Mouse (Mus musculus) lung, embryonic 16.5 days (tissue): ENCODE results near the gene Wwox. TPM values are rescaled to one million over a fixed set of nuclear protein-coding genes. Genes with fewer than 3 reads are reported as not detected.

Experiments
- ATAC-seq: fragments of 200-750 bp; cut with Nextera tagmentation; 2 replicates; pipeline ENCODE4 v1.8.0; 2017; ENCODE audit warnings: low read depth, mild to moderate bottlenecking, moderate library complexity
- H3K27ac ChIP-seq: fragments of 300-500 bp; sonication (generic); 2 replicates; pipeline ENCODE4 v1.5.1; 2014; ENCODE audit warnings: mild to moderate bottlenecking, control low read depth, low read length
- H3K27me3 ChIP-seq: fragments of 300-500 bp; sonication (generic); 2 replicates; pipeline ENCODE4 v1.6.1; 2014; ENCODE audit warnings: low read depth, low read length, mixed read lengths; ENCODE audit not compliant: control insufficient read depth, insufficient read depth
- H3K36me3 ChIP-seq: fragments of 300-500 bp; sonication (generic); 2 replicates; pipeline ENCODE4 v1.6.1; 2014; ENCODE audit warnings: low read length; ENCODE audit not compliant: control insufficient read depth, insufficient read depth
- H3K4me1 ChIP-seq: fragments of 300-500 bp; sonication (generic); replicated peaks from 2 replicates; pipeline ENCODE4 v1.6.1; 2014; ENCODE audit warnings: low read length, mixed read lengths; ENCODE audit not compliant: control insufficient read depth, insufficient read depth
- H3K4me2 ChIP-seq: fragments of 300-500 bp; sonication (generic); 2 replicates; pipeline ENCODE4 v1.6.1; 2014; ENCODE audit warnings: low read depth, low read length, control low read depth
- H3K4me3 ChIP-seq: fragments of 300-500 bp; sonication (generic); 2 replicates; pipeline ENCODE4 v1.5.1; 2014; ENCODE audit warnings: mild to moderate bottlenecking, low read length, control low read depth
- H3K9ac ChIP-seq: fragments of 300-500 bp; sonication (generic); 2 replicates; pipeline ENCODE4 v1.6.1; 2014; ENCODE audit warnings: low read length, control low read depth
- H3K9me3 ChIP-seq: fragments of 300-500 bp; sonication (generic); 2 replicates; pipeline ENCODE4 v1.6.1; 2016; ENCODE audit warnings: low read length; ENCODE audit not compliant: control insufficient read depth
- WGBS: fragments of 180-500 bp; shearing (Covaris S2); extraction: QIAGEN DNeasy Blood & Tissue Kit; methylation state at CpG from one replicate; pipeline ENCODE4 v1.1.7; 2014; 5-methylcytosine and 5-hydroxymethylcytosine counted together
- polyA plus RNA-seq: library from polyadenylated mRNA; unstranded; fragments of >200 nt; fragmentation: Nextera tagmentation; extraction: Ambion mirVana; gene quantifications from 2 replicates; pipeline ENCODE4 v1.2.1, GENCODE M21; 2015

Wwox gene
- polyA plus RNA-seq, 1 experiment from 2014 or later, result 20.2 TPM

DNA sequence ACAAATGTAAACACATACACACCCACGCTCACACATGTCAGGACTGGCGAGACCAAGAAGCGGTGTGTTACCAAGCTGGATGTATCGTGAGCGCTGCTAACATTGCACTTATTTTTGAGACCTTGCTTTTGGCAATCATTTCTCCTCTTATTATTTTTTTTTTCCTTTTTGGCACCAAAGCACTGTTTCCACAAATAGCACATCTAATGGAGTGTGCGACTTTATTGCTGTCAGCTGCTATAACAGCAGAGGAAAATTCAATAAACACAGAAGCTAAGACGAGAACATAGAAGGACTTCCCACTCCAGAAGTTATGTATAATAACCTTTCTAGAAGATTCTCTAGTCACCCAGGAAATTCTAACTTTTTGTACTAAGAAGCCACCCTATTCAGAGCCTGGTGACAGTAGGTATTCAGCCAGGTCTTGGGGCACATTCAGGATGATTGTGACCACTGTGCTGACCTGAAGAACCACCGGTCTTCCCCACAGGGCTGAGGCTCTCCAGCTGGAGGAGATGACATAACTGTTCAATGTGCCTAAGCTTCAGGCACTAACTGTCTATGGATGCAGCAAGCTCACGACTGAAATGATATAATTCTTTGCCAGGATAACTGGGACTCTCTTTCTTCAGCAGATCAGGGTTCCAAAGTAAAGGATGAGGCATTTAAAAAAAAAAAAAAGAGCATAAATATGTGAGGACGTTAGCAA lies 586.1 kb downstream of the Wwox start:
- no peaks in the 10 kb centered on the region for H3K9me3 ChIP-seq
- 42% methylated on average over 10 of the region's 10 CpGs for WGBS

DNA sequence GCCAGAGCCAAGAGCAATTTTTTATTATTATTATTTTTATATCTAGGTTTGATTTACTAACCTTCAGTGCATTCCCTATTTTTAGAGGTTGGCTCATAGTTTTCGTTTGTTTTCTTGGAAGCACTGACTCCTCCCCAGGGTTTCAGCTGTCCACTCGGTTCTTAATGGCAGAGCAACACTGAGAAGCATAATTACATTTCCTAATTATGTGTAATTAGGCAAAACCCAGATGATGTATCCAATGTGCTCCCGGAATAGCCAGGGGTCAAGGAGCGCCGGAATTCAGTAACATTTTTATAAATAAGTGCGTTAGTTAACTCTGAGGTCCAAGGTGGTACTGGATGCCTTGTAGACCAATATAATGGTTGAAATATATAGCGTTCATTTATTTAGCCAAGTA lies 586.7 kb downstream of the Wwox start:
- Histone ChIP-seq H3K27me3 (no peaks in the 10 kb centered on the region), H3K9ac (no peak overlapping the region), H3K4me3 (no peak overlapping the region), H3K27ac (peak overlapping the region; percentile 90), H3K36me3 (no peaks in the 10 kb centered on the region), H3K9me3 (no peaks in the 10 kb centered on the region), H3K4me2 (no peak overlapping the region), H3K4me1 (peaks cover 9% of the 10 kb centered on the region)
- WGBS, result 56% methylated on average over 7 of the region's 7 CpGs
- ATAC-seq, result no peak

More for the DNA sequence above, 586.1 kb downstream of the Wwox start:
- Histone ChIP-seq H3K36me3 (no peaks in the 10 kb centered on the region), H3K4me2 (no peak overlapping the region), H3K4me3 (no peak overlapping the region), H3K27me3 (no peaks in the 10 kb centered on the region), H3K4me1 (peaks cover 9% of the 10 kb centered on the region), H3K9ac (no peak overlapping the region), H3K27ac (peak overlapping the region; percentile 90)
- peak; percentile 84 for ATAC-seq

DNA sequence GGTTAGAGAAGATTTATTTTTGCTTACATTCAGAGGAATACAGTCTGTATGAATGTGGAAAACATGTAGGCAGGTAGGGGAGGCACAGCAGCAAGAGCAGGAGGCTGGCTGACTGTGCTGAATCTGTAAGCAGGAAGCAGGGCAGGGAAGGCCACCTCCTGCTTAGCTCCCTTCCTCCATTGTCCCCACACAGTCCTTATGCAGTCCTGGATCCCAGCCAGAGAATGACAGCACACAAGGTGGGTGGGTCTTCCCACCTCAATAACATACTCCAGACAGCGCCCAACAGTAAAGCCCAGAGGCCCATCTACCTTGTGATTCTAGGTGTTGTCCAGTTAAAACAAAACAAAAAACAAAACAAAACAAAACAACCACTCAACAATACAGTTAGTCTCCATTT lies 593.7 kb downstream of the Wwox start:
- no peaks in the 10 kb centered on the region for H3K27me3 ChIP-seq
- no peaks in the 10 kb centered on the region for H3K4me1 ChIP-seq
- 50% methylated on average over 1 of the region's 1 CpGs for WGBS
- peak; percentile 57 for ATAC-seq
- H3K4me3 ChIP-seq, result no peak overlapping the region
- no peaks in the 10 kb centered on the region for H3K9me3 ChIP-seq
- H3K27ac ChIP-seq, result no peak overlapping the region
- no peak overlapping the region for H3K9ac ChIP-seq
- H3K36me3 ChIP-seq, result no peaks in the 10 kb centered on the region
- H3K4me2 ChIP-seq, result no peak overlapping the region

DNA sequence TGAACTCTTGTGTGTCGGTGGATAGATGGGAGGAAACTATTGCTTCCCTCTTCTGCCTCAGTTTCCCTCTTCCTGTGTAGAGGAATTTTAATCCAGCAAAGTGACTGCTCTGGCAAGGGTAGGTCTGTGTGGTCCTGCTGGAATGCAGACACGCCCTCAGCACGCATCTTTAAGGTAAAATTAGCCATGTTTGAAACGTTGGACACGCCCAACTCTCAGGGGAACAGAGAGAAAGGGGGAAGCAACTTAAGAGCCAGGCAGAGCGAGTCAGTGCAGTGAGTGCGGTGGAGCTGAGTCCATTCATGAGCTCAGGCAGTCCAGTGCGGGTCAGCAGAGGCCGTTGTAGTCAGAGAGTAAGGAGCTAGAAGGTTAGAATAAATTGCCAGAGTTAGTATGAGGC lies 596.6 kb downstream of the Wwox start:
- WGBS, result 71% methylated on average over 9 of the region's 9 CpGs
- no peaks in the 10 kb centered on the region for H3K27me3 ChIP-seq
- H3K9me3 ChIP-seq, result no peaks in the 10 kb centered on the region
- H3K4me3 ChIP-seq, result no peak overlapping the region
- H3K27ac ChIP-seq, result no peak overlapping the region
- no peaks in the 10 kb centered on the region for H3K36me3 ChIP-seq
- no peak overlapping the region for H3K4me2 ChIP-seq
- no peak overlapping the region for H3K9ac ChIP-seq
- ATAC-seq, result no peak
- H3K4me1 ChIP-seq, result no peaks in the 10 kb centered on the region

DNA sequence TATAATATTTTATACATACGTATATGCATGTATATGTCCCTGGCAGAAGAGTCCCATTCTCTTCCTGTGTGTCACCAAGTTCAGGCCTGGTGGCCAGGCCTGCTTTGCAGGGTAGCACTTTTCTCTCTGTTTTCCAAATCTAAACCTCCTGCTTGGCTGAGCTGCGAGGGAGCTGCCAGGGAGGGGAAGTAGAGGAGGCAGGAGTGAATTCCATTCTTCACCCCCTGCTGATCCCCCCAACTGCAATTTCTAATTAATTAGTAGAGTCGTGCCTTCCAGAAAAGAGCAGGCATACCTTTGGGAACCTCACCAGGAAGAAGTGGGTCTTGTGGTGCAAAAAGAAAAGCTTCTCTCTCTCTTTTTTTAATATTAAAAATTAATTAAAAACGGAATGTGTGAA lies 599.0 kb downstream of the Wwox start:
- Histone ChIP-seq H3K4me1 (no peaks in the 10 kb centered on the region), H3K36me3 (no peaks in the 10 kb centered on the region)

DNA sequence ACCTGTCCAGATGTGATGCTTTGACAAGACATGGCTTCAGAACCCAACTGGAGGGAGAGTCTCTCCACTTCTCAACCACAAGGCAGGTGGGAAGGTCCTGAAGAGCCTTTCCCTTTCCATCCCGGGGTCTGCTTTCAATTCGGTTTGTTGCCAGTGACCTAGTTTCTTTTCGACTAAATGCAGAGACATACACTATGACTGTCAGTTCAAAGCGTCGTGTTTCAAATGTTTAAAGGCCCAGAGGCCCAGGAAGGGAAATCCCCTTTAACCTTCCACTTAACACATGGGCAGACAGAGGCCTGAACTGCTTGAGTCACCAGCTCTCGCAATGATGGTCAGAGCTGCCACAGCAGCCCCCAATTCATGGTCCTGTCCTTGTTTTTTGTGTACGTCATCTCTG lies 606.3 kb downstream of the Wwox start:
- H3K4me2 ChIP-seq, result no peak overlapping the region
- no peaks in the 10 kb centered on the region for H3K9me3 ChIP-seq
- H3K36me3 ChIP-seq, result no peaks in the 10 kb centered on the region
- 61% methylated on average over 7 of the region's 7 CpGs for WGBS
- H3K9ac ChIP-seq, result no peak overlapping the region
- no peak overlapping the region for H3K4me3 ChIP-seq
- ATAC-seq, result no peak
- H3K27ac ChIP-seq, result no peak overlapping the region
- no peaks in the 10 kb centered on the region for H3K4me1 ChIP-seq
- H3K27me3 ChIP-seq, result no peaks in the 10 kb centered on the region

More for the DNA sequence above, 599.0 kb downstream of the Wwox start:
- Histone ChIP-seq H3K9ac (no peak overlapping the region), H3K9me3 (no peaks in the 10 kb centered on the region), H3K4me2 (no peak overlapping the region), H3K27ac (no peak overlapping the region), H3K4me3 (no peak overlapping the region), H3K27me3 (no peaks in the 10 kb centered on the region)
- ATAC-seq, result no peak
- 38% methylated on average over 4 of the region's 4 CpGs for WGBS

DNA sequence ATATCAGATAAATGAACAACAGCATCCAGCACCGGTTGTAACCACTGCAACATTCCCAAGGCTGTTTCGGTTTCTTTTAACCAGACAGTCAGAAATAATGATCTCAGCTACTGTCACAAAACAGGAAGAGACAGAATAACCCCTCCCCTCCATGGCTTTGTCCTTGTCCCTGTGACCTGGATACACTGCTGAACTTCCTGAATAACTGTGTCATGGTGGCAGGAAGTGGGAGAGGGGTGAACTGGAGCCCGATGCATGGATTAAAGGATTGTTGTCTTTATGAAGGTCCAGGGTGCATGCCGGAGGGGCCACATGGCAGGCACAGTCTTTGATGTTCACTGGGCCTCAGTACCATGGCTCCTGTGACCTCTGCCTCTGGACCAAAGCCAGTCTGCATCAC lies 607.0 kb downstream of the Wwox start:
- H3K4me1 ChIP-seq, result no peaks in the 10 kb centered on the region
- no peak overlapping the region for H3K4me3 ChIP-seq
- H3K27me3 ChIP-seq, result no peaks in the 10 kb centered on the region
- H3K36me3 ChIP-seq, result no peaks in the 10 kb centered on the region
- H3K9me3 ChIP-seq, result no peaks in the 10 kb centered on the region
- WGBS, result 60% methylated on average over 4 of the region's 4 CpGs
- ATAC-seq, result peak; percentile 49; the same call in 1 of the 2 replicates
- no peak overlapping the region for H3K4me2 ChIP-seq
- H3K27ac ChIP-seq, result no peak overlapping the region
- H3K9ac ChIP-seq, result no peak overlapping the region

DNA sequence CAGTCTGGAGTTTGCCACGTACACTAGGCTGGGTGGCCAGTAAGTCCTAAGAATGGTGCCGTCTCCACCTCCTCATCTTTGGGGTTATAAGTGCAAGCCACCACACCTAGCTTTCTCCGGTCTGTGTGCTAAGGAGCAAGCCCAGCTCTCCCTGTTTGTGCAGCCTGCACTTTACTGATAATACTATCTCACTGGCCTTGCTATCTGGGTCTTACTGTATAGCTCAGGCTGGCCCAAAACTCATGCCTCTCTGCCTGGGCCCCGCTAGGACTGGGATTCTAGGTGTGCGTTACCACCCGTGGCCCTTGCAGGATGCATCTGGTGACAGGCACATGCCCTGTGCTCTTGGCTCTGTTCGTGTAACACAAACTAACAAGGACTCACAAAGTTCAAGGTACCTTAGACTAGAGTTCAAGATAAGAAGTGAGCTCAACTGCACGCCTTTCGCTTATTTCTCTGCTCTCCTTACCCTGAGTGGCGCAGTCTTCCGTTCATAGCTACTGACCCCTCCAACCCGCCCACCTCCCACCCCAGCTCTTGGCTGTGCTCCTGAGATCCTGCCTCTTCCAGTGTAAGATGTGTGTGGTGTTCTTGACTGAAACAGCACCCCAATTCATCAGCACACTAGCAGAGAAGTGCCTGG lies 618.9 kb downstream of the Wwox start:
- no peaks in the 10 kb centered on the region for H3K27me3 ChIP-seq
- H3K9ac ChIP-seq, result no peak overlapping the region
- WGBS, result 64% methylated on average over 12 of the region's 12 CpGs
- no peak overlapping the region for H3K4me2 ChIP-seq
- no peak for ATAC-seq
- no peak overlapping the region for H3K27ac ChIP-seq
- no peaks in the 10 kb centered on the region for H3K9me3 ChIP-seq
- H3K4me1 ChIP-seq, result no peaks in the 10 kb centered on the region
- H3K36me3 ChIP-seq, result no peaks in the 10 kb centered on the region
- H3K4me3 ChIP-seq, result no peak overlapping the region

DNA sequence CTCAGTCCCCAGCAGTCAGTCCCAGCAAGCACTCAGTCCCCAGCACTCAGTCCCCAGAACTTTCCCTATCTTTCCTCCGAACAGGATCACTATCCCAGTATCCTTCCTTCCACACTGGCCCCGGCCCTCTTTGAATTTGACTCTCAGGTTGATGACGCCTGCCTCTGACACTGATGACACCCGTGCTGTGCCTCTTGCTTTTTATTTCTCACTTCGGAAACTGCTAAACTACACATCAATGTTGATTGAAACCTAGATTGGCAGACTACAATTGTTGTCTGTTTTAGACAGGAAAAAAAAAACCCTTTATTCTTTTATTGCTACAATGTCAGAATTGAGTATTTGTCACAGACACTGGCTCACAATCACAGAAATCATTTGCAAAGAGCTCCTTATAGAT lies 624.2 kb downstream of the Wwox start:
- ATAC-seq, result no peak
- Histone ChIP-seq H3K4me2 (no peak overlapping the region), H3K4me1 (no peaks in the 10 kb centered on the region), H3K27ac (no peak overlapping the region), H3K27me3 (no peaks in the 10 kb centered on the region), H3K36me3 (no peaks in the 10 kb centered on the region), H3K9ac (no peak overlapping the region), H3K9me3 (no peaks in the 10 kb centered on the region), H3K4me3 (no peak overlapping the region)
- WGBS, result 85% methylated on average over 5 of the region's 5 CpGs
